Mouse (Mus musculus) ZHBTc4 (cell line): ENCODE results near the gene Pnmt.
A peak's percentile ranks its signal among the peaks of the same experiment; 100 is the strongest.

ENCODE experiments used
- DNase-seq: peaks from one replicate; pipeline ENCODE4 v3.0.0-alpha.2; 2011; ENCODE audit warnings: low read depth, low spot score

Gene Pnmt

GRCm38 (mm10) chr11:98383261-98384030 lies 2.8 kb upstream of the Pnmt start, which contains the start of gene Tcap:
TSS of gene Tcap (plus strand) at chr11:98383811.
- DNase-seq = no peak

- no peak for DNase-seq
These were observed 2.0 kb upstream of the Pnmt start for GRCm38 (mm10) chr11:98384216-98384615.

GRCm38 (mm10) chr11:98384721-98385637 lies 1.3 kb upstream of the Pnmt start:
- DNase-seq = no peak

- DNase-seq = peak; percentile 43
These were observed 346 bp downstream of the Pnmt start for GRCm38 (mm10) chr11:98386596-98386995.

DNA sequence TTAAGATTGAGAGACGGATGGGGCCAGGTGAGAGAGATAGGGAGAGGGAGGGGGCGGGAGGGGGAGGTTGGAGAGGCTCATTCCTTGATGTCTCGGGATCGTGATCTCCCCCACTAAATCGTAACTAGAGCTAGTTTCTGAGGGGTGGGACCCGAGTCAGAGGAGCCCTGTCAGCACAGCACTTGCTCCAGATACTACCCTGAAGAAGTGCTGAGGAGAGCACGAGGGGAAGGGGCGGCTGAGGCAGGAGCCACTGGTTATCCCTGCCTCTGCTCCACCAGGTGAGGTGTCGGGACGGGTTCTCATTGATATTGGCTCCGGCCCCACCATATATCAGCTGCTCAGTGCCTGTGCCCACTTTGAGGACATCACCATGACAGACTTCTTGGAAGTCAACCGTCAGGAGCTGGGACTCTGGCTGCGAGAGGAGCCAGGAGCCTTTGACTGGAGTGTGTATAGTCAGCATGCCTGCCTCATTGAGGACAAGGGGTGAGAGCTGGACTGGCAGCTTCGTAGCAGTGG lies 867 bp downstream of the Pnmt start:
- DNase-seq = no peak

DNA sequence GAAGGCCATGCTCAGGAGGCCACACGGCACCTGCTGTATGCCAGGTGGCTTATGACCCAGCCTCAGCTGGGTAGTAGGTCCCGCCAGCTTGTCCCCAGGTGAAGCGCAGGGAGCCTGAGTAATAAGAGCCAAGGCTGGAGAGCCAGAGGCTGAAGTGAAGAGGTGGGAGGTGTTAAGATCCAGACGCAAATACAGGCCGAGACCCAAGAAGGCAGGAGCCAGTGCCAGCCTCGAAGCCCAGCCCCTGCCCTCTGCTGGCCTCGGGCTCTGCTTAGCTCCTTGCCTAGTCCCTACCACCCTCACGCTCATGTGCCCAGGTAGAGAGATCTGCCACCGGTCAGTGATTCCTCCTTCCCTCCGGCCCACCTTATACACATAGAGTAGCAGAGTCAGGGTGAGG lies 2.0 kb downstream of the Pnmt start:
- DNase-seq = no peak

GRCm38 (mm10) chr11:98389221-98389780 lies 3.1 kb downstream of the Pnmt start:
- DNase-seq = no peak

DNA sequence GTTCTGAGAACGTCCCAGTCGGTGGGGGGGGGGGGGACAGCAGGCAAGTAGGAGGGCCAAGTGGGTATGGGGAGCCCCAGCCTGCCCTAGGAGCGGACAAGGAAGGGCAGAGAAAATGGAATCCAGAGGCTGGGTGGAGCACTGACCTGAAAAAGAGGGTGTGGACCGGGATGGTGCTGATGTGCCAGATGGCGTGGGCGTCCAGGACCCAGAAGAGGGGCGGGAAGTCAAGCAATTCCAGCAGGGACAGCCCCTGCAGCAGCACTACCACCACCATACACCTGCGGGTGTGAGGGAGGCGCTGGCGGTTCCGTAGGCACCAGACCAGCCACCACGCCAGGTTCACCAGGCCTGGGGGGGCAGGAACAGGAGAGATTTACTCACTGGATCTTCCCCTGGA lies 3.9 kb downstream of the Pnmt start:
- DNase-seq = no peak

- no peak for DNase-seq
These were observed 5.8 kb downstream of the Pnmt start for GRCm38 (mm10) chr11:98392034-98392433.

DNA sequence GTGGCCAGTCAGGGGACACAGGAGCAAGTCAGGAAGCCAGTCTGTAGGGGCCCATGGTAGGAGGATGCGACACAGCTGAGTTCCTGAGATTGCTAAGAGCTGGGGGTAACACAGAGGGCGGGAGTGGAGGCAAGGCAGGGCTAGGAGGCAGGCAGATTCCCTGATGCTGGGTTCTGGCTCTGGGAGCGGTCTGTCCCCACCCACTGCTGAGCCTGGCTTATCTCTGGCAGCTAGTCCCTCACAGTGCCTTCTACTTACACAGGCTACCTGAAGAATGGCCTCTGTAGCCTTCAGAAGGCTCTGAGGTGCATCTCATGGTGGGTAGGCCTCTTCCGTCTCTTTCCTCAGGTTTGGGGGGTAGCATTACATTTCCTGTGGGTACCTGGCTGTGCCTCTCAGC lies 6.4 kb downstream of the Pnmt start:
- DNase-seq = no peak

- DNase-seq = no peak
These were observed 7.1 kb downstream of the Pnmt start for GRCm38 (mm10) chr11:98393317-98393716.

GRCm38 (mm10) chr11:98394301-98394700 lies 8.1 kb downstream of the Pnmt start:
- DNase-seq = no peak

DNA sequence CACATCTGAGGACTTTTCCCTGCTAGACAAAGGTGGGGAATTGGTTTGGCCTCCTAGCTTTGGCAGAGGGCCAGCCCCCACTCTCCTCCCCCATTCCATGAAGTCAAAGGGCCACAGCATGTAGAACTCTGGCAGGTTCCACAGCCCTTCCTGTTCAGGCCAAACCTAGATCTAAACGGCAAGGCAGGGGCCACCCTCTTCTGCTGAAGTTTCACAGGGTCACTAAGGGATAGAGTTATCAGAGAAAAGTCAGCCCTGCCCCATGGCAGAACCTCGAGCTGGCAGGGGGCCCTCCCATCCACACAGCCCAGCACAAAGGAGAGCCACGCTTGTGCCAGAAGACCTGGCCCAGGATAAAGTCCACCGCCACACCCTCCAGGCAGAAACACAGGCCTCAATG lies 8.8 kb downstream of the Pnmt start:
- DNase-seq = no peak

GRCm38 (mm10) chr11:98397946-98398345 lies 11.7 kb downstream of the Pnmt start:
- no peak for DNase-seq

GRCm38 (mm10) chr11:98400161-98400726 lies 14.0 kb downstream of the Pnmt start, which contains the start of gene Pgap3:
TSS of gene Pgap3 (minus strand) at chr11:98400490.
- peak; percentile 96 for DNase-seq

- DNase-seq = no peak
These were observed 14.6 kb downstream of the Pnmt start for GRCm38 (mm10) chr11:98400816-98401215.

- no peak for DNase-seq
These were observed 20.4 kb downstream of the Pnmt start for GRCm38 (mm10) chr11:98406621-98407020.

DNA sequence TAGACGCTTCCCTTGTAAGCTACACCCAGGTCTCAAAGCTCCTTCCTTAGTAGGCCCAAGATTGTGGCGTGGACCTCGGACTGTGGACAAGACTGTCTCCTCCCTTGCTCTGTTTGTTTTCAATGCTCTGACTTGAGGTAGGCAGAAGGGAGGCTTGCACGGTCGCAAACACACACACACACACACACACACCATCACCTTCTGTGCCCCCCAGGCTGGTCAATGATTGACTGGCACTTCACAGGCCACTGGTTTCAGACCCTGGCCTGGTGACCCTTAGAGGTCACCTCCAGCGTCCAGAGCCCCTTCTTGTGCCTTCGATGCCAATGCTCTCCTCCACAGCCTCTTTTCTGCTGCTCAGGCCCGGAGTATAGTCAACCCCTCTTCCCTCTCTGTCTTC lies 22.6 kb downstream of the Pnmt start:
- no peak for DNase-seq

DNA sequence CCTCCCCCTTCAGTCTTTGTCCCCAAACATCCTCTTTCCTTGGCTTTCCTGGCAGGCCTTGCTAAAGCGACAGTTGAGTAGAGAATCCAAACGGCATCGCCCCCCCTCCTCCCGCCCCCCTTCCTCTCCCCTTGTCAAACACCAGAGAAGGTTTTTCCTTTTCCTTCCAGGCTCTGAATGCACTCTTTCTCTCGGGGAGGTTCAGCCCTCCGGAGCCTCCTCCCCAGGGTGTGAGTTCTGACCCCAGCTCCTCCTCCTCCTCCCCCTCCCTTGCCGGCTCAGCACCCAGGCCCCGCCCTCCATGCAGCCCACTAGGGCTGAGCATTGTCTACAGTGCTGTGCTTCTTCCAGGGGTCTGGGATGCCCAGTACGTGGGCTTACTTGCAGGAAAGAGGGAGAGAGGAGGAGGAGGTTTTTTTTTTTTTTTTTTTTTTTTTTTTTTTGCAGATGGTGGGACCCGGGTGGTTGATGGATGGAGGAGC lies 23.1 kb downstream of the Pnmt start:
- peak; percentile 51 for DNase-seq

DNA sequence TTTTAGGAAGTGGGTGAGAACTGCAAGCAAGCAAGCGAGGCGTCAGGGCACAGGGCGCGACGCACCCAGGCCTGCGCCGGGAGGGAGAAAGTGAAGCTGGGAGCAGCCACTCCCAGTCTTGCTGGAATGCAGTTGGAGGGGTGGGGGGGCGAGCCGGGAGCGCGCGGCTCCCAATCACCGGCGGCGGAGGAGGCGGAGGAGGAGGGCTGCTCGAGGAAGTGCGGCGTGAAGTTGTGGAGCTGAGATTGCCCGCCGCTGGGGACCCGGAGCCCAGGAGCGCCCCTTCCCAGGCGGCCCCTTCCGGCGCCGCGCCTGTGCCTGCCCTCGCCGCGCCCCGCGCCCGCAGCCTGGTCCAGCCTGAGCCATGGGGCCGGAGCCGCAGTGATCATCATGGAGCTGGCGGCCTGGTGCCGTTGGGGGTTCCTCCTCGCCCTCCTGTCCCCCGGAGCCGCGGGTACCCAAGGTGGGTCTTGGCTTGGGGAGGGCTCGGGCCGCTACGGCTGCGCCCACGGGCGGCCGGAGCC lies 26.1 kb downstream of the Pnmt start, which contains the start of gene Erbb2:
Gene Erbb2, plus strand, starts transcription at position 198 of the 524 bp plus-strand sequence.
- DNase-seq = peak; percentile 96

- peak; percentile 27 for DNase-seq
These were observed 26.6 kb downstream of the Pnmt start for GRCm38 (mm10) chr11:98412797-98413301.
